Mouse (Mus musculus) splenic B cell, adult 2 months (primary cell): ENCODE results near the gene Flnb.

Experiments
- DNase-seq: peaks from one replicate; pipeline ENCODE4 v3.0.0-alpha.2; 2011; ENCODE audit warnings: low read depth, low spot score
- H3K27me3 ChIP-seq: 2 replicates; pipeline ENCODE4 v1.6.1; 2012; ENCODE audit warnings: mild to moderate bottlenecking, low read length, moderate library complexity, mixed read lengths; ENCODE audit not compliant: control insufficient read depth, poor library complexity, insufficient read depth, severe bottlenecking
- H3K36me3 ChIP-seq: 2 replicates; pipeline ENCODE4 v1.6.1; 2012; ENCODE audit warnings: mild to moderate bottlenecking, low read length, moderate library complexity, mixed read lengths; ENCODE audit not compliant: control insufficient read depth, poor library complexity, insufficient read depth, severe bottlenecking

The Flnb gene

GRCm38 (mm10) chr14:7887171-7887570 is 69.4 kb downstream of the Flnb start:
- DNase-seq = no peak
- H3K27me3 ChIP-seq = no peaks in the 10 kb centered on the region
- H3K36me3 ChIP-seq = no peaks in the 10 kb centered on the region

- Histone ChIP-seq H3K27me3 (no peaks in the 10 kb centered on the region), H3K36me3 (0 out of 2 replicates have a peak, but pooled peaks cover 2% of the 10 kb centered on the region)
- no peak for DNase-seq
Observed at GRCm38 (mm10) chr14:7888294-7888693, 70.5 kb downstream of the Flnb start.

- Histone ChIP-seq H3K27me3 (no peaks in the 10 kb centered on the region), H3K36me3 (0 out of 2 replicates have a peak, but pooled peaks cover 2% of the 10 kb centered on the region)
- DNase-seq = no peak
Observed at GRCm38 (mm10) chr14:7888811-7889651, 71.3 kb downstream of the Flnb start.

GRCm38 (mm10) chr14:7889834-7890233 is 72.1 kb downstream of the Flnb start:
- DNase-seq = peak; percentile 11
- H3K36me3 ChIP-seq = 0 out of 2 replicates have a peak, but pooled peaks cover 2% of the 10 kb centered on the region
- no peaks in the 10 kb centered on the region for H3K27me3 ChIP-seq

GRCm38 (mm10) chr14:7891401-7891800 is 73.6 kb downstream of the Flnb start:
- H3K36me3 ChIP-seq = 0 out of 2 replicates have a peak, but pooled peaks cover 2% of the 10 kb centered on the region
- DNase-seq = no peak
- H3K27me3 ChIP-seq = no peaks in the 10 kb centered on the region

GRCm38 (mm10) chr14:7896126-7896525 is 78.4 kb downstream of the Flnb start:
- H3K27me3 ChIP-seq = no peaks in the 10 kb centered on the region
- 0 out of 2 replicates have a peak, but pooled peaks cover 2% of the 10 kb centered on the region for H3K36me3 ChIP-seq
- no peak for DNase-seq

- no peak for DNase-seq
- H3K36me3 ChIP-seq = 0 out of 2 replicates have a peak, but pooled peaks cover 2% of the 10 kb centered on the region
- H3K27me3 ChIP-seq = no peaks in the 10 kb centered on the region
Observed at GRCm38 (mm10) chr14:7896699-7897098, 78.9 kb downstream of the Flnb start.

GRCm38 (mm10) chr14:7899986-7900385 is 82.2 kb downstream of the Flnb start:
- no peak for DNase-seq
- H3K36me3 ChIP-seq = no peaks in the 10 kb centered on the region

GRCm38 (mm10) chr14:7900481-7901049 is 82.8 kb downstream of the Flnb start:
- no peaks in the 10 kb centered on the region for H3K36me3 ChIP-seq
- H3K27me3 ChIP-seq = no peaks in the 10 kb centered on the region
- DNase-seq = no peak

More at GRCm38 (mm10) chr14:7899986-7900385, 82.2 kb downstream of the Flnb start:
- H3K27me3 ChIP-seq = no peaks in the 10 kb centered on the region

GRCm38 (mm10) chr14:7901484-7902240 is 83.9 kb downstream of the Flnb start:
- Histone ChIP-seq H3K27me3 (no peaks in the 10 kb centered on the region), H3K36me3 (no peaks in the 10 kb centered on the region)
- DNase-seq = no peak

- no peaks in the 10 kb centered on the region for H3K27me3 ChIP-seq
- no peak for DNase-seq
- no peaks in the 10 kb centered on the region for H3K36me3 ChIP-seq
Observed at GRCm38 (mm10) chr14:7907058-7907457, 89.3 kb downstream of the Flnb start.

- Histone ChIP-seq H3K36me3 (no peaks in the 10 kb centered on the region), H3K27me3 (no peaks in the 10 kb centered on the region)
- DNase-seq = no peak
Observed at GRCm38 (mm10) chr14:7909472-7909871, 91.7 kb downstream of the Flnb start.

- DNase-seq = peak; percentile 47
- H3K27me3 ChIP-seq = no peaks in the 10 kb centered on the region
- no peaks in the 10 kb centered on the region for H3K36me3 ChIP-seq
Observed at GRCm38 (mm10) chr14:7913842-7914241, 96.1 kb downstream of the Flnb start.

GRCm38 (mm10) chr14:7914461-7914860 is 96.7 kb downstream of the Flnb start:
- Histone ChIP-seq H3K27me3 (no peaks in the 10 kb centered on the region), H3K36me3 (no peaks in the 10 kb centered on the region)
- DNase-seq = no peak
